Mouse (Mus musculus): ENCODE results near the gene Rassf5. TPM values are rescaled to one million over a fixed set of nuclear protein-coding genes. Genes with fewer than 3 reads are reported as not detected.

The Rassf5 gene
- polyA plus RNA-seq, 2 experiments, result 3.1 to 3.2 TPM

DNA sequence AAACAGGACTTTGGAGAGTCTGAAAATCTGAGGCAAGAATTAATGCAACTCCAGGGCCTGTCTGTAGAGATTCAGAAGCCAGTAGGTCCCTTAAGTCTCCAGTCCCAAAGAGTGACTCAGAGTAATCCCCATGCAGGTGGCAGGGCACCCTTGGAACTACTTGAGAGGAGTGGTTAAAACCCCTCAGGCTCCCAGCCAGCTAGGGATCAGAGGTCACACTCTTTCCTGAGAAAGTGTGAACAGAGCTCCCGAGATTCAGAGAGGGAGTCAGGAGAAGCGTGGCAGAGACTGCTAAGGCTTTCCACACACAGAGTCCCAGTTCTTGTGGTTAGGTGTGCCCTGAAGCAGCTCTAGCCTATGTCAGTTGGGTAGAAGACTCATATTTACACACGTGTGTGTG is 51.3 kb downstream of the Rassf5 start:
- no peaks in the 10 kb centered on the region for H3K27me3 ChIP-seq (ENCODE audit: control insufficient read depth, insufficient read depth, low read length)
- H3K9me3 ChIP-seq (ENCODE audit: control insufficient read depth, low read length), result no peaks in the 10 kb centered on the region
- ATAC-seq (ENCODE audit: low FRiP score, low read depth) (no peak), DNase-seq (ENCODE audit: low spot score) (no peak)
- no peak overlapping the region for H3K27ac ChIP-seq (replicated peaks; ENCODE audit: low read depth, low read length)
- H3K4me2 ChIP-seq (replicated peaks; ENCODE audit: low read depth, low read length, severe bottlenecking), result no peak overlapping the region
- no peaks in the 10 kb centered on the region for H3K36me3 ChIP-seq (ENCODE audit: control insufficient read depth, insufficient read depth, low read length)
- WGBS, result 42% methylated on average over 3 of the region's 3 CpGs
- no peak overlapping the region for H3K4me3 ChIP-seq (replicated peaks; ENCODE audit: low read length)
- H3K9ac ChIP-seq (ENCODE audit: low read depth, low read length, severe bottlenecking), result no peak overlapping the region
- peaks cover 7% of the 10 kb centered on the region for H3K4me1 ChIP-seq (ENCODE audit: control insufficient read depth, insufficient read depth, low read length)
- no peak for TF ChIP-seq POLR2A (IDR thresholded peaks at IDR 0.05; ENCODE audit: borderline replicate concordance, extremely low read depth, insufficient read depth, insufficient read length)

DNA sequence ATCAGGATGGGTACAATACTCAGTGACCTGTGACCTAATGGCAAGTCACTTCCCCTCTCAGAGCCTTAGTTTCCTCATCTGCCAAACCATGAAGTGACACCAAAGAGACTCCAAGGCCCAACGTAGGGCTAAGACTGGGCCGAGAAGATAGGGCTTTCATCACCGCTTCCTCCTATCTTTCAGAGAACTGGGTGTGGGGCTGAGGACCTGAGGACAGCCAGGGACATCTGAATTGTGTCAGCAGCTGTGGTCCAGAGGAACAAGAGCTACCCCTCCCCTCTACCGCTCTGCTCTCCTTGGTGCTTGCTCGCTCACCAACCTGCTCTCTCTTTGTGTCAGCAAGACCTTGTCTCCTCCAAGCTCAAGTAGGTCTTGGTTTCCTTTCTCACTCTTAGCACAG is 56.4 kb downstream of the Rassf5 start:
- no peaks in the 10 kb centered on the region for H3K9me3 ChIP-seq (ENCODE audit: control insufficient read depth, low read length)
- no peak for TF ChIP-seq POLR2A (IDR thresholded peaks at IDR 0.05; ENCODE audit: borderline replicate concordance, extremely low read depth, insufficient read depth, insufficient read length)
- WGBS, result 97% methylated on average over 5 of the region's 5 CpGs
- H3K27ac ChIP-seq (replicated peaks; ENCODE audit: low read depth, low read length), result no peak overlapping the region
- no peak for DNase-seq (ENCODE audit: low spot score)
- 0 out of 2 replicates have a peak, but pooled peaks cover 7% of the 10 kb centered on the region for H3K4me1 ChIP-seq (ENCODE audit: control insufficient read depth, insufficient read depth, low read length)
- H3K4me3 ChIP-seq (replicated peaks; ENCODE audit: low read length), result no peak overlapping the region
- no peaks in the 10 kb centered on the region for H3K27me3 ChIP-seq (ENCODE audit: control insufficient read depth, insufficient read depth, low read length)
- ATAC-seq (ENCODE audit: low FRiP score, low read depth), result no peak
- no peak overlapping the region for H3K4me2 ChIP-seq (replicated peaks; ENCODE audit: low read depth, low read length, severe bottlenecking)
- no peak overlapping the region for H3K9ac ChIP-seq (ENCODE audit: low read depth, low read length, severe bottlenecking)
- H3K36me3 ChIP-seq (ENCODE audit: control insufficient read depth, insufficient read depth, low read length), result no peaks in the 10 kb centered on the region

- H3K4me2 ChIP-seq (replicated peaks; ENCODE audit: low read depth, low read length, severe bottlenecking), result no peak overlapping the region
- H3K36me3 ChIP-seq (ENCODE audit: control insufficient read depth, insufficient read depth, low read length), result no peaks in the 10 kb centered on the region
- H3K9ac ChIP-seq (ENCODE audit: low read depth, low read length, severe bottlenecking), result no peak overlapping the region
- 89% methylated on average over 5 of the region's 5 CpGs for WGBS
- H3K27ac ChIP-seq (replicated peaks; ENCODE audit: low read depth, low read length), result no peak overlapping the region
- no peak overlapping the region for H3K4me3 ChIP-seq (replicated peaks; ENCODE audit: low read length)
- ATAC-seq (ENCODE audit: low FRiP score, low read depth) (no peak), DNase-seq (ENCODE audit: low spot score) (no peak)
- no peaks in the 10 kb centered on the region for H3K9me3 ChIP-seq (ENCODE audit: control insufficient read depth, low read length)
- H3K4me1 ChIP-seq (ENCODE audit: control insufficient read depth, insufficient read depth, low read length), result 0 out of 2 replicates have a peak, but pooled peaks cover 7% of the 10 kb centered on the region
- H3K27me3 ChIP-seq (ENCODE audit: control insufficient read depth, insufficient read depth, low read length), result no peaks in the 10 kb centered on the region
- TF ChIP-seq POLR2A (IDR thresholded peaks at IDR 0.05; ENCODE audit: borderline replicate concordance, extremely low read depth, insufficient read depth, insufficient read length), result no peak
These were observed 57.2 kb downstream of the Rassf5 start for GRCm38 (mm10) chr1:131187856-131188255.

DNA sequence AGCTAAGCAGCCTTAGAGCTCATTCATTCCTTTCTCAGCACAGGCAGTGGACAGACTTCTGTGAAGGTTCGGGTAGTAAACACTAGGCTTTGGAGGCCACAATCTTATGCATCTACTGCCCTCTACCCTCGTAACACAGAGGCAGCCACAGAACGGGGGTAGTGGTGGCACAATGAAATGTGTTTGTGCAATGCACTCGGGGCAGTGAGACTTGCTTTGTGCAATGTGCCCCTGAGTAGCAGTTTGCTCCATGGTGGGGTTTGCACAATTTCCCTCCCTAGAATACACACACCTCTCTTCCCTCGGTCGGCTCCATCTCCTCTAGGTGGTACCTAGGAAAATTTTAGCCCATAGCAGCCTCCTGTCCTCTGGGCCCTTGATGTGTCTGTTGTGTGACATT is 58.1 kb downstream of the Rassf5 start:
- no peak for DNase-seq (ENCODE audit: low spot score)
- Histone ChIP-seq H3K36me3 (ENCODE audit: control insufficient read depth, insufficient read depth, low read length) (no peaks in the 10 kb centered on the region), H3K27ac (replicated peaks; ENCODE audit: low read depth, low read length) (no peak overlapping the region), H3K9me3 (ENCODE audit: control insufficient read depth, low read length) (no peaks in the 10 kb centered on the region), H3K4me1 (ENCODE audit: control insufficient read depth, insufficient read depth, low read length) (0 out of 2 replicates have a peak, but pooled peaks cover 7% of the 10 kb centered on the region), H3K4me3 (replicated peaks; ENCODE audit: low read length) (no peak overlapping the region), H3K9ac (ENCODE audit: low read depth, low read length, severe bottlenecking) (no peak overlapping the region), H3K4me2 (replicated peaks; ENCODE audit: low read depth, low read length, severe bottlenecking) (no peak overlapping the region), H3K27me3 (ENCODE audit: control insufficient read depth, insufficient read depth, low read length) (no peaks in the 10 kb centered on the region)
- ATAC-seq (ENCODE audit: low FRiP score, low read depth), result no peak
- no peak for TF ChIP-seq POLR2A (IDR thresholded peaks at IDR 0.05; ENCODE audit: borderline replicate concordance, extremely low read depth, insufficient read depth, insufficient read length)
- WGBS, result 78% methylated on average over 6 of the region's 6 CpGs

DNA sequence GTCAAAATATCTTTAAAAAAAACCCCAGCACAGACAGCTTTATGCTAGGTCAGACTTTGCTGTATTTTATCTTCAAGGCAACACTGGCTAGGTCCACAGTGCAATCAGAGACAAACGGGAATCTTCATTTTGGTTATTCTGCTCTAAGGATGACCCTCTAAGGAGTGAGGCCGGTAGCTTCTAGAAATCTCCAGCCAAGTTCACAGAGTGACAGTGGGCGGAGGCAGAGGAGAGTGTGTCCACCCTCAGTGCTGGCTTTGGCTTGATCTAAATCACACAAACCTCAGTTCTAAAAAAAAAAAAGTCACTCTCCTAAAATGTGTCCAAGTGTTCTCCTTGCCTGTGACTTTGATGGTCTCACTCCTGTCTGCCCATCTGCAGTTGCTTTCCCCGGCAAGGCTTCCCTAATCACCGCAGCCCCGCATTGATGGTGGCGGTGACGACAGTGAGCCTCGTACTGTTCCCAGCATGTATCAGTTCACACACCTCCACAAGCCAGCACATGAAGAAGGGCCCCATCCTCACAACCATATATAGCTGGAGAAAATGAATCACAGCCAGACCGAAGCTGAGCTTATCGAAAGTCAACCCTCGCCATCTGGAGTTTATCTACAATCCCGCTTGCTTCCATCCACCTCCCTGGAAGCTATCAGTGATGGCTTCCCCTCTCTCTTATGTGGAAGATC is 59.1 kb downstream of the Rassf5 start:
- WGBS, result 68% methylated on average over 13 of the region's 13 CpGs
- no peaks in the 10 kb centered on the region for H3K27me3 ChIP-seq (ENCODE audit: control insufficient read depth, insufficient read depth, low read length)
- H3K27ac ChIP-seq (replicated peaks; ENCODE audit: low read depth, low read length), result no peak overlapping the region
- ATAC-seq (ENCODE audit: low FRiP score, low read depth) (no peak), DNase-seq (ENCODE audit: low spot score) (no peak)
- H3K4me1 ChIP-seq (ENCODE audit: control insufficient read depth, insufficient read depth, low read length), result 0 out of 2 replicates have a peak, but pooled peaks cover 7% of the 10 kb centered on the region
- no peaks in the 10 kb centered on the region for H3K9me3 ChIP-seq (ENCODE audit: control insufficient read depth, low read length)
- H3K36me3 ChIP-seq (ENCODE audit: control insufficient read depth, insufficient read depth, low read length), result no peaks in the 10 kb centered on the region; the same call in 1 of the 2 replicates
- no peak overlapping the region for H3K4me3 ChIP-seq (replicated peaks; ENCODE audit: low read length)
- H3K4me2 ChIP-seq (replicated peaks; ENCODE audit: low read depth, low read length, severe bottlenecking), result no peak overlapping the region
- no peak for TF ChIP-seq POLR2A (IDR thresholded peaks at IDR 0.05; ENCODE audit: borderline replicate concordance, extremely low read depth, insufficient read depth, insufficient read length)
- H3K9ac ChIP-seq (ENCODE audit: low read depth, low read length, severe bottlenecking), result no peak overlapping the region

Measured in limb, embryonic 14.5 days (tissue).